Mouse (Mus musculus) bone marrow macrophage, adult 2 months (primary cell): Measurements from ENCODE around the gene 1700025G04Rik.

ENCODE experiments used
- CTCF ChIP-seq: IDR thresholded peaks from 2 replicates; pipeline ENCODE4 v1.5.1; 2012; ENCODE audit warnings: low read depth, mild to moderate bottlenecking, low read length, moderate library complexity
- POLR2A ChIP-seq: IDR thresholded peaks from 2 replicates; pipeline ENCODE4 v1.6.1; 2012; ENCODE audit warnings: mild to moderate bottlenecking, low read depth, low read length, borderline replicate concordance

DNA sequence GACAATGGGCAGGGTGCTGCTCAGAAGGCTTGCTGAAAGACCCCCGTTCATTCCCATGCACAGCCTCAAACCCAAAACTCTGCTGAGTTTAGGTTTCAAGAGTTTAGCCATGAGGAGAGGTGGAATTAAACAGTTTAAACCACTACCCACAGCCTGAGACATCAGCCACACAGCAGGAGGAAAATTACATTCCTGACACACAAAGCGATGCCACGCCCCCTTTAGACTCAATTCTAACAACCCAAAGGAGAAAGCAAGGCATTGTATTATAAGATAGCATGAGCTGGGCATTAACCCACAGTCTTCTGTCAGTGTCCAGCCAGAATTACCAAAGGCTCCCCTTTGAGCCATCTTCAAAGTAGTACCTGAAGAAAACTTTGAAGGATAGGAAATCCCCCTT, 3.0 kb downstream of the 1700025G04Rik start:
- TF ChIP-seq POLR2A (no peak), CTCF (no peak)
